Mouse (Mus musculus) stomach, embryonic 15.5 days (tissue): Measurements from ENCODE around the gene Gtdc1. TPM values are rescaled to one million over a fixed set of nuclear protein-coding genes. Genes with fewer than 3 reads are reported as not detected.

Experiments
- ATAC-seq: fragments of 200-750 bp; cut with Nextera tagmentation; 2 replicates; pipeline ENCODE4 v1.8.0; 2017; ENCODE audit warnings: low read depth, moderate number of reproducible peaks, moderate TSS enrichment; ENCODE audit not compliant: insufficient read depth, low FRiP score
- H3K27ac ChIP-seq: fragments of 300-500 bp; sonication (generic); 2 replicates; pipeline ENCODE4 v1.5.1; 2015; ENCODE audit warnings: mild to moderate bottlenecking, inconsistent platforms
- H3K27me3 ChIP-seq: fragments of 300-500 bp; sonication (generic); replicated peaks from 2 replicates; pipeline ENCODE4 v1.6.1; 2015; ENCODE audit warnings: inconsistent platforms
- H3K36me3 ChIP-seq: fragments of 300-500 bp; sonication (generic); 2 replicates; pipeline ENCODE4 v1.6.1; 2015; ENCODE audit warnings: inconsistent platforms
- H3K4me1 ChIP-seq: fragments of 300-500 bp; sonication (generic); 2 replicates; pipeline ENCODE4 v1.6.1; 2015; ENCODE audit warnings: inconsistent platforms
- H3K4me2 ChIP-seq: fragments of 300-500 bp; sonication (generic); 2 replicates; pipeline ENCODE4 v1.6.1; 2015; ENCODE audit warnings: mild to moderate bottlenecking, inconsistent platforms
- H3K4me3 ChIP-seq: fragments of 300-500 bp; sonication (generic); replicated peaks from 2 replicates; pipeline ENCODE4 v1.5.1; 2015; ENCODE audit warnings: inconsistent platforms
- H3K9ac ChIP-seq: fragments of 300-500 bp; sonication (generic); 2 replicates; pipeline ENCODE4 v1.6.1; 2015; ENCODE audit warnings: inconsistent platforms
- H3K9me3 ChIP-seq: fragments of 300-500 bp; sonication (generic); 2 replicates; pipeline ENCODE4 v1.6.1; 2016; ENCODE audit warnings: inconsistent platforms
- WGBS: fragments of 180-500 bp; shearing (Covaris S2); methylation state at CpG from one replicate; pipeline ENCODE4 v1.1.7; 2015; 5-methylcytosine and 5-hydroxymethylcytosine counted together
- polyA plus RNA-seq: library from polyadenylated mRNA; unstranded; fragments of >200 nt; fragmentation: Nextera tagmentation; extraction: Ambion mirVana; gene quantifications from 2 replicates; pipeline ENCODE4 v1.2.1, GENCODE M21; 2015

Gene Gtdc1
- polyA plus RNA-seq, 1 experiment from 2014 or later, result 12.6 TPM

GRCm38 (mm10) chr2:44721461-44721860, 206.0 kb downstream of the Gtdc1 start:
- no peaks in the 10 kb centered on the region for H3K36me3 ChIP-seq
- no peak overlapping the region for H3K4me3 ChIP-seq
- H3K9ac ChIP-seq, result no peak overlapping the region
- no peak for ATAC-seq
- no peak overlapping the region for H3K27ac ChIP-seq
- H3K27me3 ChIP-seq, result no peaks in the 10 kb centered on the region
- H3K4me1 ChIP-seq, result no peaks in the 10 kb centered on the region
- H3K9me3 ChIP-seq, result no peaks in the 10 kb centered on the region
- H3K4me2 ChIP-seq, result no peak overlapping the region

DNA sequence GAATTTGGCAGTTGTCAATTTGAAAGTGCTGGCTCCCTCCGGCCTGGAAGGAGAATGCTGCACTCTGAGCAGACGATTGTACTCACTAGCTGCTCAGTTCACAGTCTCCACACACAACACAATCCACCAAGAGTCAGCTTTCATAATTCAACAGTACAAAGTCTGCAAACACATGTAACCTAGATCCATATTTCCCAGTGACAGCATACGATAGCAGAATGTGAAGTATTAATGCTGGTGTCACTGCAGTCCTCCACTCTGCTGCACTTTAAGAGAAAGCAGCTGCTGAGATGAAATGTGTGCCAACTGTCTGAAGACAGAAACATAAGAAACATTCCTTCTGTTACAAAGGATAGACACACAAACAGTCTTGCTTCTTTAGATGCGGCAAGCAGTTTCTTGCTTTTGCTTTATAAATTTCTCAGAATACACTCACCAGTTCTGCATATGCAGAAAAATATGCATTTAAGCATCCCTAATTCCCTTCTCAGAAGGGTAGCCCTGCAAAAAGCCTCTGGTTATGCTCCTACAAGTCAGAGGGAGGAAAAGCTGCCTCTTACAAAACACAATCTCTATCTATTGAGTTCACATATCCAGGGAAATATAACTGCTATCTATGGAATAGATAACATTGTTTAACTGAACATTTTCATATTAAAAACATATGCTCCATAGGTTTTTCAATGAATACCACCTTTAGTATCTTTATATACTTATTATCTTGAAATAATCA, 221.4 kb downstream of the Gtdc1 start:
- Histone ChIP-seq H3K4me1 (no peaks in the 10 kb centered on the region), H3K27ac (peak overlapping the region; percentile 68), H3K9ac (no peak overlapping the region), H3K4me2 (no peak overlapping the region), H3K4me3 (no peak overlapping the region), H3K36me3 (no peaks in the 10 kb centered on the region), H3K9me3 (no peaks in the 10 kb centered on the region), H3K27me3 (no peaks in the 10 kb centered on the region)
- 38% methylated on average over 4 of the region's 4 CpGs for WGBS
- ATAC-seq, result peak; percentile 66; the same call in 1 of the 2 replicates

GRCm38 (mm10) chr2:44700276-44700675, 227.2 kb downstream of the Gtdc1 start:
- Histone ChIP-seq H3K4me3 (no peak overlapping the region), H3K9ac (no peak overlapping the region), H3K9me3 (no peaks in the 10 kb centered on the region), H3K4me2 (no peak overlapping the region), H3K4me1 (no peaks in the 10 kb centered on the region), H3K27me3 (no peaks in the 10 kb centered on the region), H3K36me3 (no peaks in the 10 kb centered on the region), H3K27ac (no peak overlapping the region)
- WGBS, result 53% methylated on average over 4 of the region's 4 CpGs
- ATAC-seq, result no peak

DNA sequence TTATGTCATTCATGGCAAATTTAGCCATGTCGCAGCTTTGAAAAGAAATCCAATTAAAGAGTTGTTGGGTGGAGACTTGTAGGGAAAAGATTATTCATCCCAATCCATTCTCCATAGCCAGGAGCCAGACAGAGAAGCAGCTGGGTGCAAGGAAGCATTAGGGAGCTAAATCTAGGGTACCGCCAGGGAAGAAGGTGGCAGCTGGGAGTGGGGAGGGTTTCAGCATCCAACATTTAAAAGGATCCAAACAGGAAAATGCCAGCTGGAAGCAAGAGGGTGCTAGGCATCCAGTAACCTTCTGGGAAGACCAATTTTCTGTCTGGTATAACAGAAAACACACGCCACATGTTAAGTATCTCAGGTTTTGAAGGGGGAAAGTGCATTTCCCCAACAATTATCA, 231.0 kb downstream of the Gtdc1 start:
- Histone ChIP-seq H3K27me3 (no peaks in the 10 kb centered on the region), H3K4me3 (no peak overlapping the region), H3K4me1 (no peaks in the 10 kb centered on the region), H3K36me3 (no peaks in the 10 kb centered on the region), H3K4me2 (no peak overlapping the region), H3K9ac (no peak overlapping the region), H3K27ac (no peak overlapping the region), H3K9me3 (no peaks in the 10 kb centered on the region)
- no peak for ATAC-seq
- WGBS, result 80% methylated on average over 3 of the region's 3 CpGs

GRCm38 (mm10) chr2:44693898-44694297, 233.6 kb downstream of the Gtdc1 start:
- Histone ChIP-seq H3K27ac (no peak overlapping the region), H3K27me3 (no peaks in the 10 kb centered on the region), H3K4me3 (no peak overlapping the region), H3K4me1 (no peaks in the 10 kb centered on the region), H3K9ac (no peak overlapping the region), H3K36me3 (no peaks in the 10 kb centered on the region), H3K9me3 (no peaks in the 10 kb centered on the region), H3K4me2 (no peak overlapping the region)
- no peak for ATAC-seq
- WGBS, result 56% methylated on average over 1 of the region's 1 CpGs

- WGBS, result 90% methylated on average over 7 of the region's 7 CpGs
- no peaks in the 10 kb centered on the region for H3K9me3 ChIP-seq
Observed at GRCm38 (mm10) chr2:44664049-44664448, 263.4 kb downstream of the Gtdc1 start.

DNA sequence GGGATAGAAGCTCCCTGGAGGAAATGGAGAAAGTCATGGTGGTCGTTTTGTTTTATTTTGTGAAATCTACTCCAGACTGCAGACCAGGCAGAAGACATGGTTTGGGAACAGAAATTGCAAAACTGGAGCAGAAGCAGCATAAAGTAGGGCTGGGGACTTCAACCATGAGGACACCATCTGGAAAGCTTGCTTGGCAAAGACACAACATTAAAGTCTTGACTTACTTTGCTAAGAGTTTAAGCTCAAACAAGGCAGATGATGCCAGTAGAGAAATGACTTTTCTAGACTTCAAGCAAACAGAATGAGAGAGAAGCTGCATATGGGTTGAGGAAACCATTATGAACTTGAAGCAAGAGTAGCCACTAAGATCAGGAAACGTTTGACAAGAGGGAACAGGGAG, 267.6 kb downstream of the Gtdc1 start:
- Histone ChIP-seq H3K4me3 (no peak overlapping the region), H3K36me3 (no peaks in the 10 kb centered on the region), H3K9me3 (no peaks in the 10 kb centered on the region), H3K27ac (no peak overlapping the region), H3K9ac (no peak overlapping the region), H3K27me3 (no peaks in the 10 kb centered on the region), H3K4me1 (no peaks in the 10 kb centered on the region), H3K4me2 (no peak overlapping the region)
- no peak for ATAC-seq
- WGBS, result 54% methylated on average over 2 of the region's 2 CpGs

More at GRCm38 (mm10) chr2:44664049-44664448, 263.4 kb downstream of the Gtdc1 start:
- Histone ChIP-seq H3K27me3 (no peaks in the 10 kb centered on the region), H3K9ac (no peak overlapping the region), H3K27ac (no peak overlapping the region), H3K4me1 (no peaks in the 10 kb centered on the region), H3K36me3 (no peaks in the 10 kb centered on the region), H3K4me3 (no peak overlapping the region), H3K4me2 (no peak overlapping the region)
- ATAC-seq, result no peak

GRCm38 (mm10) chr2:44659011-44659410, 268.4 kb downstream of the Gtdc1 start:
- H3K4me1 ChIP-seq, result no peaks in the 10 kb centered on the region
- H3K27ac ChIP-seq, result no peak overlapping the region
- H3K4me2 ChIP-seq, result no peak overlapping the region
- H3K27me3 ChIP-seq, result no peaks in the 10 kb centered on the region
- H3K9ac ChIP-seq, result no peak overlapping the region
- no peaks in the 10 kb centered on the region for H3K9me3 ChIP-seq
- no peaks in the 10 kb centered on the region for H3K36me3 ChIP-seq
- H3K4me3 ChIP-seq, result no peak overlapping the region
- ATAC-seq, result no peak

DNA sequence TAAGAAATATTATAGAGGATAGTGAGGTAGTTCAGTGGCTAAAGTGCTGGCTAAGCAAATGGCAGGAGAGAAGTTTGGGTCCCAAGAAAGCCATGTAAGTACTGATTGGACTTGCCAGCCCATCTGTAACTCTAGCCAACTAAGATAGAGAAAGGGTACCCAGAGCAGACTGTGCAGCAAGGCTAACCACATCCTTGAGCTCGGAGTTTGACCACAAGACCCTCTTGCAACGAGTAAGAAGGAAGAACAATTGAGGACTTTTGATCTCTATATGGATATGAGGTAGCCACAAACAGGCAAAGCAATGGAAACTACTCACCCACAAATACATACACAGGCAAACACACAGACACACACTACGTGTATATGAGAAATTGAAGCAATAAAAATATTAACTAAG, 278.9 kb downstream of the Gtdc1 start:
- H3K27ac ChIP-seq, result no peak overlapping the region
- no peak overlapping the region for H3K9ac ChIP-seq
- no peaks in the 10 kb centered on the region for H3K9me3 ChIP-seq
- no peaks in the 10 kb centered on the region for H3K36me3 ChIP-seq
- H3K4me1 ChIP-seq, result no peaks in the 10 kb centered on the region
- no peak for ATAC-seq
- WGBS, result 77% methylated on average over 3 of the region's 3 CpGs
- H3K4me3 ChIP-seq, result no peak overlapping the region
- H3K4me2 ChIP-seq, result no peak overlapping the region
- no peaks in the 10 kb centered on the region for H3K27me3 ChIP-seq

DNA sequence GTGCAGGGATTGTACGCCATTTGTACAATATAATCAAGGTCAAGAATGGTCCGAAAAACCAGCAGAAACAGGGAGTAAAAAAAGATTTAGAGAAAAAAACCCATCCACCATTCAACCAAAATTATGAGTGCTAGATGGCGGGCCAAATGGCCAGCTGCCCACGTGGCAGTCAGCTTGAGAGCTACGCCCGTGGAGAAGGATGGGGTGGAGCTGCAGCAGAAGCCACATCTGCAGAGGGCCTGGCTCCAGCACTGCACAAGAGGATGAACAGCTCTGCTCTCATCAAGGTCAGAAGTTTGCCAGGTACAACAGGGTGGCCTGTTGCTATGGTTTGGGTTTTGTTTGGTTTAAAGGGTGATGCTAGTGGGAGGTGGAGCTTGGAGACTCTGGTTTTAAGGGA, 281.1 kb downstream of the Gtdc1 start:
- H3K4me3 ChIP-seq, result no peak overlapping the region
- H3K9ac ChIP-seq, result no peak overlapping the region
- H3K4me1 ChIP-seq, result no peaks in the 10 kb centered on the region
- H3K36me3 ChIP-seq, result no peaks in the 10 kb centered on the region
- H3K27ac ChIP-seq, result no peak overlapping the region
- H3K9me3 ChIP-seq, result no peaks in the 10 kb centered on the region
- H3K27me3 ChIP-seq, result no peaks in the 10 kb centered on the region
- ATAC-seq, result no peak
- no peak overlapping the region for H3K4me2 ChIP-seq
- 79% methylated on average over 6 of the region's 6 CpGs for WGBS

GRCm38 (mm10) chr2:44639370-44639769, 288.1 kb downstream of the Gtdc1 start:
- 62% methylated on average over 2 of the region's 2 CpGs for WGBS
- no peaks in the 10 kb centered on the region for H3K4me1 ChIP-seq
- H3K4me2 ChIP-seq, result no peak overlapping the region
- no peak for ATAC-seq
- no peak overlapping the region for H3K4me3 ChIP-seq
- H3K9me3 ChIP-seq, result no peaks in the 10 kb centered on the region
- H3K36me3 ChIP-seq, result no peaks in the 10 kb centered on the region
- H3K27ac ChIP-seq, result no peak overlapping the region
- H3K9ac ChIP-seq, result no peak overlapping the region
- no peaks in the 10 kb centered on the region for H3K27me3 ChIP-seq

DNA sequence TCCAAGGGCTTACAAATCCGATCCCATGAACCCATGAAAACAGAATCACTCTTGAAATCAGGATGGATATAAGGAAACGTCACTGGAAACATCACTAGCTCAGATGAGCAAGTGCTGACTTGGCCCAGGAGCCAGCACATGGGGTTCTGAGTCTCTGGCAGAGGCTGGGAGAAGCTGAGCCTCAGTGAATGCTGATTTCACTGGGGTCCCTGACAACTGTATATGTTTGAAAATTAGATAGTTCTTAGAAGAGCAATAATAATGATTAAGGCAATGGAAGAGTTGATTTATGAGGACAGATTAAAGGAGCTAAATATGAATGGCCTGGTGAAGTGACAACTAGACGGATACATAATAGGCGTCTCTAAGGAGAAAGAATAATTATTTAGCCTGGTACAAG, 289.3 kb downstream of the Gtdc1 start:
- H3K4me1 ChIP-seq, result no peaks in the 10 kb centered on the region
- no peak overlapping the region for H3K27ac ChIP-seq
- no peak overlapping the region for H3K9ac ChIP-seq
- ATAC-seq, result no peak
- 82% methylated on average over 4 of the region's 4 CpGs for WGBS
- no peak overlapping the region for H3K4me2 ChIP-seq
- no peaks in the 10 kb centered on the region for H3K27me3 ChIP-seq
- no peaks in the 10 kb centered on the region for H3K9me3 ChIP-seq
- H3K36me3 ChIP-seq, result no peaks in the 10 kb centered on the region
- no peak overlapping the region for H3K4me3 ChIP-seq

GRCm38 (mm10) chr2:44633971-44634370, 293.5 kb downstream of the Gtdc1 start:
- Histone ChIP-seq H3K27ac (no peak overlapping the region), H3K4me1 (no peaks in the 10 kb centered on the region), H3K36me3 (no peaks in the 10 kb centered on the region), H3K9ac (no peak overlapping the region), H3K27me3 (no peaks in the 10 kb centered on the region), H3K4me2 (no peak overlapping the region), H3K4me3 (no peak overlapping the region), H3K9me3 (no peaks in the 10 kb centered on the region)
- WGBS, result 87% methylated on average over 8 of the region's 8 CpGs
- no peak for ATAC-seq
